Mouse (Mus musculus) liver, embryonic 11.5 days (tissue): ENCODE results near the gene Stk38l. TPM values are rescaled to one million over a fixed set of nuclear protein-coding genes. Genes with fewer than 3 reads are reported as not detected.
"Not testable (repeated sequence)": the region's sequence is repeated elsewhere in the genome, so short reads cannot be mapped to it uniquely, and the experiment has no call there.

Source experiments
- ATAC-seq: fragments of 200-750 bp; cut with Nextera tagmentation; replicated peaks from 2 replicates; pipeline ENCODE4 v1.8.0; 2017; ENCODE audit warnings: moderate number of reproducible peaks, mild to moderate bottlenecking, moderate TSS enrichment, moderate library complexity; ENCODE audit not compliant: low FRiP score
- DNase-seq: peaks from one replicate; pipeline ENCODE4 v3.0.0-alpha.2; 2017; ENCODE audit warnings: low spot score
- H3K27ac ChIP-seq: fragments of 300-500 bp; sonication (generic); 2 replicates; pipeline ENCODE4 v1.5.1; 2014; ENCODE audit warnings: mild to moderate bottlenecking, low read depth, low read length, control low read depth
- H3K27me3 ChIP-seq: fragments of 300-500 bp; sonication (generic); replicated peaks from 2 replicates; pipeline ENCODE4 v1.6.1; 2014; ENCODE audit warnings: low read length, mixed read lengths; ENCODE audit not compliant: control insufficient read depth, insufficient read depth
- H3K36me3 ChIP-seq: fragments of 300-500 bp; sonication (generic); 2 replicates; pipeline ENCODE4 v1.6.1; 2014; ENCODE audit warnings: mild to moderate bottlenecking, low read length, moderate library complexity, mixed read lengths; ENCODE audit not compliant: control insufficient read depth, insufficient read depth
- H3K4me1 ChIP-seq: fragments of 300-500 bp; sonication (generic); replicated peaks from 2 replicates; pipeline ENCODE4 v1.6.1; 2014; ENCODE audit warnings: low read length, mixed read lengths; ENCODE audit not compliant: control insufficient read depth, insufficient read depth
- H3K4me2 ChIP-seq: fragments of 300-500 bp; sonication (generic); 2 replicates; pipeline ENCODE4 v1.6.1; 2014; ENCODE audit warnings: mild to moderate bottlenecking, control low read depth, moderate library complexity
- H3K4me3 ChIP-seq: fragments of 300-500 bp; sonication (generic); 2 replicates; pipeline ENCODE4 v1.5.1; 2014; ENCODE audit warnings: low read depth, low read length, control low read depth
- H3K9ac ChIP-seq: fragments of 300-500 bp; sonication (generic); 2 replicates; pipeline ENCODE4 v1.6.1; 2014; ENCODE audit warnings: low read depth, low read length, control low read depth
- H3K9me3 ChIP-seq: fragments of 300-500 bp; sonication (generic); 2 replicates; pipeline ENCODE4 v1.6.1; 2016; ENCODE audit warnings: low read length, inconsistent platforms, mixed read lengths; ENCODE audit not compliant: control insufficient read depth
- WGBS: fragments of 180-500 bp; shearing (Covaris S2); extraction: QIAGEN DNeasy Blood & Tissue Kit; methylation state at CpG from one replicate; pipeline ENCODE4 v1.1.7; 2014; 5-methylcytosine and 5-hydroxymethylcytosine counted together
- polyA plus RNA-seq: library from polyadenylated mRNA; unstranded; fragments of >200 nt; fragmentation: Nextera tagmentation; extraction: Ambion mirVana; gene quantifications from 2 replicates; pipeline ENCODE4 v1.2.1, GENCODE M21; 2014

Gene Stk38l
- polyA plus RNA-seq, 1 experiment from 2014 or later = 8.5 TPM

DNA sequence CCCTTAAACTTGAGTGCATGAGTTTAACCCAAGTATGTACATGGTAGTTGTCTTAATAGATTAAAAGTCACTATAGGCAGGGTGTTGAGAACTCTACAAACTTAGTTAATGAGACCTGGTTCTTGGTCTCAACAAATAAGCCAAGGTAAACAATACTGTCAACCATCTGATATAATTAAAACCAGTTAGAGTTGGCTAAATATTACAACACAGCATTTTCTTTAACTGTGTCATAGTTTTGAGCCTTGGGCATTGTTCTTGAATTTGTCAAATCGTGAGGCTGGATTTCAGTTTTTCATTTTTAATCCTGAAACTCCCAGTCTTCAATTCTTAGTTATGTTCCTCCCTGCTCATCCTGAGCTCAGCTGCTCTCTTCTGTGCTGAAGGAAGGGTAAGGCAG lies 6.2 kb downstream of the Stk38l start:
- no peak overlapping the region for H3K9ac ChIP-seq
- ATAC-seq (no peak), DNase-seq (no peak)
- WGBS = 87% methylated on average over 1 of the region's 1 CpGs
- no peaks in the 10 kb centered on the region for H3K9me3 ChIP-seq
- no peak overlapping the region for H3K4me3 ChIP-seq
- H3K36me3 ChIP-seq = no peaks in the 10 kb centered on the region
- H3K4me1 ChIP-seq = peaks cover 11% of the 10 kb centered on the region; the same call in 1 of the 2 replicates
- H3K4me2 ChIP-seq = no peak overlapping the region
- H3K27ac ChIP-seq = no peak overlapping the region
- H3K27me3 ChIP-seq = no peaks in the 10 kb centered on the region

GRCm38 (mm10) chr6:146731692-146732091 lies 6.9 kb downstream of the Stk38l start:
- peaks cover 11% of the 10 kb centered on the region; the same call in 1 of the 2 replicates for H3K4me1 ChIP-seq
- H3K4me2 ChIP-seq = no peak overlapping the region
- no peak overlapping the region for H3K27ac ChIP-seq
- ATAC-seq = no peak
- no peak overlapping the region for H3K4me3 ChIP-seq
- no peaks in the 10 kb centered on the region for H3K9me3 ChIP-seq
- H3K36me3 ChIP-seq = no peaks in the 10 kb centered on the region
- no peak overlapping the region for H3K9ac ChIP-seq
- WGBS = 68% methylated on average over 2 of the region's 2 CpGs
- no peaks in the 10 kb centered on the region for H3K27me3 ChIP-seq
- DNase-seq = peak; percentile 19

DNA sequence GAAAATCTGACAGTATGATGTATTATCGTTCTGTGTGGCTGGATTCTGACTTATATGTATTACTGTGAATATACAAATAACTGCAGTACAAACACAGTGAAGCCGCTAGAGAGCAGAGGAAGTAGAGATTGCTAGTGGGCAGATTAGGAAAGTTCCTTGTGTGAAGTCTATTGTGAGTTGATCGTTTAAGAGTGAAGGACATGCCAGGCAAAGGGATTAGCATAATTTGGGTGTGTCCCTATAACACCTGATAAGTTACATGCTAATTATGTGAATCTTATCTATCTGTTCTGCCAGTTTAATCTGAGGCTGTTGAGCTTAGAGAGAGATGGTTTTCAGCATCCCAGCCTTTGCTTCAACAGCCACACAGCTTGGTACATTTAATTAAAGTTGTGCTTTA lies 7.4 kb downstream of the Stk38l start:
- WGBS = 53% methylated on average over 3 of the region's 3 CpGs
- no peak overlapping the region for H3K4me2 ChIP-seq
- DNase-seq = no peak
- H3K9me3 ChIP-seq = no peaks in the 10 kb centered on the region
- no peak for ATAC-seq
- H3K9ac ChIP-seq = no peak overlapping the region
- no peak overlapping the region for H3K4me3 ChIP-seq
- no peaks in the 10 kb centered on the region for H3K36me3 ChIP-seq
- H3K4me1 ChIP-seq = peaks cover 11% of the 10 kb centered on the region; the same call in 1 of the 2 replicates
- no peak overlapping the region for H3K27ac ChIP-seq
- no peaks in the 10 kb centered on the region for H3K27me3 ChIP-seq

DNA sequence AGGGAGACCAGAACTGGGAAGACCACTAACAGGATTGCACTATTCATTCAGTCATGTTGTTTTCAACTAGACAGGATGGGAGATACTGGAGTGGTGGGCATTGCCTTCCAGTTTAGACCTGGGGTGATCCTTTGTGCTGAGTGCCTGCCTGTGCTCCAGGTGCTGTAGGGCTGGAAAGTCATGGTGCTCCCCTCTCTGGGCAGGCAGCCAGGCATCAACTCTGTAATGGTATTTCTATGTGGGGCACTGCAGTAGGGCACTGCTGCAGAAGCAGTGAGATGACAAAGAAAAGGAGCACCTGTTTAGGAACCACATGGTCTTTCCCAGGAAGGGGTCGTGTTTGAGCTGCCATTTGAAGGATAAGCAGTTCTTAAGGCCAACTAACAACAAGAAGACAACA lies 7.9 kb downstream of the Stk38l start:
- Histone ChIP-seq H3K9me3 (no peaks in the 10 kb centered on the region), H3K27me3 (no peaks in the 10 kb centered on the region), H3K4me3 (no peak overlapping the region), H3K9ac (no peak overlapping the region), H3K4me2 (no peak overlapping the region), H3K4me1 (peaks cover 11% of the 10 kb centered on the region; the same call in 1 of the 2 replicates), H3K27ac (no peak overlapping the region), H3K36me3 (no peaks in the 10 kb centered on the region)
- DNase-seq (peak; percentile 15), ATAC-seq (no peak)
- 58% methylated on average over 1 of the region's 1 CpGs for WGBS

DNA sequence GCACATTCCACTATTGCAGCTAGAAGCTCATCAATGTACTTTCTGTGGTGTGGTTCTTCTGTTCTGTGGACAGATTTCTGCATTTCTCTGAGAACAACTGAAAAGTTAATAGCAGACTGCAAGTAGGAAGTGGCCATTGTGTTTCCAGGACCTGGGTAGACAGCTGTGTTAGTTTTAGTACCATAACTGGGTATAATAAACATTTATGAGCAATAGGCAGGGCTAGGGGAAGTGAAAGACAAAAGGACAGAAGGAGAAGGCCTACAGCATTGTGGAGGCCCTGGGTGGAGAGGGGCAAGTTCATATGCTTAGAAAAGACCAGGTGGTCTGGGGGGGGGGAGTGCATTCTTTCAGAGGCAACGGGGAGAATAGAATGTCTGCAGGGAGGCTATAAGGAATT lies 8.8 kb downstream of the Stk38l start:
- Histone ChIP-seq H3K4me2 (no peak overlapping the region), H3K9me3 (no peaks in the 10 kb centered on the region), H3K27me3 (no peaks in the 10 kb centered on the region), H3K4me1 (peaks cover 11% of the 10 kb centered on the region; the same call in 1 of the 2 replicates), H3K4me3 (no peak overlapping the region), H3K27ac (no peak overlapping the region), H3K36me3 (no peaks in the 10 kb centered on the region), H3K9ac (no peak overlapping the region)
- DNase-seq = peak; percentile 1
- 86% methylated on average over 1 of the region's 1 CpGs for WGBS
- ATAC-seq = no peak

- WGBS = 89% methylated on average over 1 of the region's 1 CpGs
Measured at GRCm38 (mm10) chr6:146738889-146739288, 14.1 kb downstream of the Stk38l start.

DNA sequence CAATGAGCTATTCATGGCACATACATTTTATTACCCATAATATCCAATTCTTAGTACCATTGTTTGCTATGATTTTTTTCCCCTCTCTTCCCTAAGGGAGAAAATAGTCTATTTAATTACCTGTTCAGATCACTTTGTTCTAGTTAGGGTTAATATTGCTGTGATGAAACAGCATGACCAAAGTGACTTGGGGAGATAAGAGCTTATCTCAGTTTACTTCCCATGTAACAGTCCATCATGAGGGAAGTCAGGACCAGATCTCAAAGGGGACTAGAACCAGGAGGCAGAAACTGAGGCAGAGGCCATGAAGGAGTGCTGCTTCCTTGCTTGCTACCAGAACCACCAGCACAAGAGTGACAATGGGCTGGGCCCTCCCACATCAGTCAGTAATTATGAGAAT lies 15.9 kb downstream of the Stk38l start:
- ATAC-seq = no peak
- no peaks in the 10 kb centered on the region; the same call in 1 of the 2 replicates for H3K4me1 ChIP-seq

More at GRCm38 (mm10) chr6:146738889-146739288, 14.1 kb downstream of the Stk38l start:
- no peak overlapping the region for H3K4me3 ChIP-seq
- H3K4me1 ChIP-seq = no peaks in the 10 kb centered on the region; the same call in 1 of the 2 replicates
- no peaks in the 10 kb centered on the region for H3K27me3 ChIP-seq
- no peak for ATAC-seq
- DNase-seq = peak; percentile 2
- H3K4me2 ChIP-seq = no peak overlapping the region
- H3K27ac ChIP-seq = no peak overlapping the region
- no peak overlapping the region for H3K9ac ChIP-seq
- no peaks in the 10 kb centered on the region for H3K36me3 ChIP-seq
- no peaks in the 10 kb centered on the region for H3K9me3 ChIP-seq

DNA sequence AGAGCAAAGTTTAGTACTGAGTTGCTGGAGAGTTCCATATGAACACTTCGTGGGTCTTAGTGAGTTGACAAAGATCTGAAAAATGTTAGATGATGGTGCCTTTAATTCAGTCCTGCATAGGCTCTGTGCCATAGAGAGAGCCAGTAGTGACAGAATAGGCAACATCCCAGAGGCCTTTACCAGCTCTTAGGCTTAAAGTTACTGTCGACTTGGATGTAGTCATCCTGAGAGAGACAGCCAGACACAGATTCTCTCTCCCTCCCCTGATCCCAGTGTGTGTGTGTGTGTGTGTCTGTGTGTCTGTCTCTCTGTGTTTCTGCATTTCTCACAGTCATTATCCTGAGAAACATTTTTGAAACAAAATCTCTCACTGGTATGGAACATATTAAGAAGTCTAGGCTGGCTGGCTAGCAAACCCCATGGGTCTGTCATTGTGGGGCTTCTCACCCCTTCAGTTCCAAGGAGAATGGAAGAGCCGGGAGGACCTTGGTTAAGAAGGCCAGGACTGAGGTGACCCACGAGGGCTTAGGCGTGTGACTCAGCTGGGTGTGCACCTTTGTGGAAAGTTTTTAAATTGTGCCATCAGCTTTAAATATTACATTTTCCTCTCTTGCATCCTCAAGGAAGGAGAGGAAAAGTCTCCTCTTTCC lies 17.3 kb downstream of the Stk38l start:
- Histone ChIP-seq H3K36me3 (no peaks in the 10 kb centered on the region), H3K27me3 (no peaks in the 10 kb centered on the region), H3K4me1 (no peaks in the 10 kb centered on the region; the same call in 1 of the 2 replicates), H3K4me2 (no peak overlapping the region), H3K9ac (no peak overlapping the region), H3K4me3 (no peak overlapping the region), H3K27ac (no peak overlapping the region), H3K9me3 (no peaks in the 10 kb centered on the region)
- no peak for ATAC-seq
- 73% methylated on average over 5 of the region's 5 CpGs for WGBS
- DNase-seq = no peak

More for the DNA sequence above, 15.9 kb downstream of the Stk38l start:
- H3K27me3 ChIP-seq = no peaks in the 10 kb centered on the region
- H3K4me2 ChIP-seq = no peak overlapping the region
- no peaks in the 10 kb centered on the region for H3K36me3 ChIP-seq
- no peak overlapping the region for H3K9ac ChIP-seq
- H3K9me3 ChIP-seq = no peaks in the 10 kb centered on the region
- no peak overlapping the region for H3K27ac ChIP-seq
- no peak overlapping the region for H3K4me3 ChIP-seq
- no peak for DNase-seq

GRCm38 (mm10) chr6:146744266-146744665 lies 19.5 kb downstream of the Stk38l start:
- not testable (repeated sequence) for H3K9me3 ChIP-seq, H3K9ac ChIP-seq, H3K4me1 ChIP-seq, ATAC-seq, H3K27me3 ChIP-seq, H3K4me2 ChIP-seq, H3K27ac ChIP-seq, H3K36me3 ChIP-seq, DNase-seq, H3K4me3 ChIP-seq
- WGBS = 97% methylated on average over 7 of the region's 7 CpGs
